Mouse (Mus musculus) intestine, embryonic 15.5 days (tissue): ENCODE results near the gene Rusc2. TPM values are rescaled to one million over a fixed set of nuclear protein-coding genes. Genes with fewer than 3 reads are reported as not detected.

ENCODE experiments used
- ATAC-seq: fragments of 200-750 bp; cut with Nextera tagmentation; 2 replicates; pipeline ENCODE4 v1.8.0; 2017; ENCODE audit warnings: moderate TSS enrichment, moderate library complexity
- H3K27ac ChIP-seq: fragments of 300-500 bp; sonication (generic); 2 replicates; pipeline ENCODE4 v1.5.1; 2015; ENCODE audit warnings: mild to moderate bottlenecking, inconsistent platforms
- H3K27me3 ChIP-seq: fragments of 300-500 bp; sonication (generic); replicated peaks from 2 replicates; pipeline ENCODE4 v1.6.1; 2015; ENCODE audit warnings: inconsistent platforms
- H3K36me3 ChIP-seq: fragments of 300-500 bp; sonication (generic); 2 replicates; pipeline ENCODE4 v1.6.1; 2015; ENCODE audit warnings: inconsistent platforms
- H3K4me1 ChIP-seq: fragments of 300-500 bp; sonication (generic); replicated peaks from 2 replicates; pipeline ENCODE4 v1.6.1; 2015; ENCODE audit warnings: inconsistent platforms
- H3K4me2 ChIP-seq: fragments of 300-500 bp; sonication (generic); replicated peaks from 2 replicates; pipeline ENCODE4 v1.6.1; 2015; ENCODE audit warnings: mild to moderate bottlenecking, inconsistent platforms
- H3K4me3 ChIP-seq: fragments of 300-500 bp; sonication (generic); replicated peaks from 2 replicates; pipeline ENCODE4 v1.5.1; 2015; ENCODE audit warnings: inconsistent platforms
- H3K9ac ChIP-seq: fragments of 300-500 bp; sonication (generic); 2 replicates; pipeline ENCODE4 v1.6.1; 2015; ENCODE audit warnings: inconsistent platforms
- H3K9me3 ChIP-seq: fragments of 300-500 bp; sonication (generic); 2 replicates; pipeline ENCODE4 v1.6.1; 2016; ENCODE audit warnings: inconsistent platforms
- WGBS: fragments of 180-500 bp; shearing (Covaris S2); methylation state at CpG from one replicate; pipeline ENCODE4 v1.1.7; 2015; 5-methylcytosine and 5-hydroxymethylcytosine counted together
- polyA plus RNA-seq: library from polyadenylated mRNA; unstranded; fragments of >200 nt; fragmentation: Nextera tagmentation; extraction: Ambion mirVana; gene quantifications from 2 replicates; pipeline ENCODE4 v1.2.1, GENCODE M21; 2015

Rusc2 gene
- polyA plus RNA-seq, 1 experiment from 2014 or later = 13.1 TPM

GRCm38 (mm10) chr4:43367295-43367694 lies 14.5 kb upstream of the Rusc2 start:
- Histone ChIP-seq H3K4me2 (no peak overlapping the region), H3K9ac (no peak overlapping the region), H3K4me3 (no peak overlapping the region), H3K36me3 (no peaks in the 10 kb centered on the region), H3K27ac (no peak overlapping the region), H3K27me3 (no peaks in the 10 kb centered on the region), H3K9me3 (no peaks in the 10 kb centered on the region), H3K4me1 (0 out of 2 replicates have a peak, but pooled peaks cover 3% of the 10 kb centered on the region)
- ATAC-seq = no peak
- WGBS = 45% methylated on average over 5 of the region's 5 CpGs

DNA sequence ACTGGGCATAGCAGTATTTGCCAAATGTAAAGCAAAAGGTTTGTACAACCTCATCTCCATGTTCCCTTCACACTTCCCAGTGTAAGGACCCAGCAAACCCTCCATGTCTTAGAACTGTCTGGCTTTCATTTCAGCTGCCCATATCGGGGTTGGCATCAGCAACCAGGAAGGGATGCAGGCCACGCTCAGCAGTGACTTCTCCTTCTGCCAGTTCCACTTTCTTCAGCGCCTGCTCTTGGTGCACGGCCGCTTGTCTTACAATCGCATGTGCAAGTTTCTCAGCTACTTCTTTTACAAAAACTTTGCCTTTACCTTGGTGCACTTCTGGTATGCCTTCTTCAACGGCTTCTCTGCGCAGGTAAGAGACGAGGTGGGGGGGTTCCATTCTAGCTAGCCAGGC lies 14.0 kb upstream of the Rusc2 start:
- Histone ChIP-seq H3K27me3 (no peaks in the 10 kb centered on the region), H3K27ac (no peak overlapping the region), H3K9ac (no peak overlapping the region), H3K4me3 (no peak overlapping the region), H3K9me3 (no peaks in the 10 kb centered on the region), H3K4me1 (0 out of 2 replicates have a peak, but pooled peaks cover 3% of the 10 kb centered on the region), H3K36me3 (no peaks in the 10 kb centered on the region), H3K4me2 (no peak overlapping the region)
- no peak for ATAC-seq
- WGBS = 87% methylated on average over 9 of the region's 9 CpGs

- no peaks in the 10 kb centered on the region for H3K36me3 ChIP-seq
Measured at GRCm38 (mm10) chr4:43371406-43371805, 10.4 kb upstream of the Rusc2 start.

GRCm38 (mm10) chr4:43372155-43372554 lies 9.6 kb upstream of the Rusc2 start:
- H3K4me2 ChIP-seq = no peak overlapping the region
- H3K4me3 ChIP-seq = no peak overlapping the region
- ATAC-seq = peak; percentile 67
- 69% methylated on average over 4 of the region's 4 CpGs for WGBS
- H3K4me1 ChIP-seq = no peaks in the 10 kb centered on the region
- no peaks in the 10 kb centered on the region for H3K27me3 ChIP-seq
- no peak overlapping the region for H3K9ac ChIP-seq
- no peaks in the 10 kb centered on the region for H3K9me3 ChIP-seq
- H3K36me3 ChIP-seq = no peaks in the 10 kb centered on the region
- no peak overlapping the region for H3K27ac ChIP-seq

More at GRCm38 (mm10) chr4:43371406-43371805, 10.4 kb upstream of the Rusc2 start:
- Histone ChIP-seq H3K4me2 (no peak overlapping the region), H3K4me1 (no peaks in the 10 kb centered on the region), H3K27me3 (no peaks in the 10 kb centered on the region), H3K9ac (no peak overlapping the region), H3K4me3 (no peak overlapping the region), H3K27ac (no peak overlapping the region), H3K9me3 (no peaks in the 10 kb centered on the region)
- 63% methylated on average over 11 of the region's 11 CpGs for WGBS
- ATAC-seq = no peak

GRCm38 (mm10) chr4:43374266-43374665 lies 7.5 kb upstream of the Rusc2 start:
- ATAC-seq = no peak
- Histone ChIP-seq H3K27ac (no peak overlapping the region), H3K4me3 (no peak overlapping the region), H3K4me1 (no peaks in the 10 kb centered on the region), H3K27me3 (no peaks in the 10 kb centered on the region), H3K9ac (no peak overlapping the region), H3K9me3 (no peaks in the 10 kb centered on the region), H3K4me2 (no peak overlapping the region), H3K36me3 (no peaks in the 10 kb centered on the region)
- 78% methylated on average over 4 of the region's 4 CpGs for WGBS

GRCm38 (mm10) chr4:43379601-43380000 lies 2.2 kb upstream of the Rusc2 start:
- WGBS = 80% methylated on average over 6 of the region's 6 CpGs
- Histone ChIP-seq H3K36me3 (no peaks in the 10 kb centered on the region), H3K27ac (no peak overlapping the region), H3K4me1 (peaks cover 14% of the 10 kb centered on the region), H3K4me2 (no peak overlapping the region), H3K9me3 (no peaks in the 10 kb centered on the region), H3K9ac (no peak overlapping the region), H3K4me3 (no peak overlapping the region), H3K27me3 (no peaks in the 10 kb centered on the region)
- ATAC-seq = no peak

DNA sequence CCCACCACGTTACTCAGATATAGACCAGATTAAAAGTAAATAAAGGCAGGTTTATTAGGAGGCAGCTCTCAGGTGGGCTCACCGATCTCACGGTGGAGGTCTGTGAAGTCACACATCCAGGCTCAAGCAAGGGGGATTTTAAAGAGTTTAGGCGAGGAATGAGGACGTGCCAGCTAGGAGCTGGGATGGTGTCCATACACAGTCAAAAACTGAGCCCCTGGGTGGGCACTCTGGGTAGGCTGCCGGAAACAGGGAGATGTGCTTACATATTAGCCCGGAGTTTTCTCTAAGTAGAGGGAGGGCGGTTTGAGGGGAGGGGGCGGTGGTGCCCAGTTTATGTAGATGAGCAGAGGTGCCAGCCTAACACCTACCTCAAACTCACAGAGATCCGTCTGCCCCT lies 828 bp upstream of the Rusc2 start:
- Histone ChIP-seq H3K9ac (peak overlapping the region; percentile 91), H3K9me3 (no peaks in the 10 kb centered on the region), H3K4me1 (peaks cover 14% of the 10 kb centered on the region), H3K4me2 (peak overlapping the region; percentile 88), H3K36me3 (no peaks in the 10 kb centered on the region), H3K27me3 (no peaks in the 10 kb centered on the region), H3K27ac (no peak overlapping the region), H3K4me3 (peak overlapping the region; percentile 80)
- ATAC-seq = no peak; the same call in 1 of the 2 replicates
- 27% methylated on average over 10 of the region's 10 CpGs for WGBS

DNA sequence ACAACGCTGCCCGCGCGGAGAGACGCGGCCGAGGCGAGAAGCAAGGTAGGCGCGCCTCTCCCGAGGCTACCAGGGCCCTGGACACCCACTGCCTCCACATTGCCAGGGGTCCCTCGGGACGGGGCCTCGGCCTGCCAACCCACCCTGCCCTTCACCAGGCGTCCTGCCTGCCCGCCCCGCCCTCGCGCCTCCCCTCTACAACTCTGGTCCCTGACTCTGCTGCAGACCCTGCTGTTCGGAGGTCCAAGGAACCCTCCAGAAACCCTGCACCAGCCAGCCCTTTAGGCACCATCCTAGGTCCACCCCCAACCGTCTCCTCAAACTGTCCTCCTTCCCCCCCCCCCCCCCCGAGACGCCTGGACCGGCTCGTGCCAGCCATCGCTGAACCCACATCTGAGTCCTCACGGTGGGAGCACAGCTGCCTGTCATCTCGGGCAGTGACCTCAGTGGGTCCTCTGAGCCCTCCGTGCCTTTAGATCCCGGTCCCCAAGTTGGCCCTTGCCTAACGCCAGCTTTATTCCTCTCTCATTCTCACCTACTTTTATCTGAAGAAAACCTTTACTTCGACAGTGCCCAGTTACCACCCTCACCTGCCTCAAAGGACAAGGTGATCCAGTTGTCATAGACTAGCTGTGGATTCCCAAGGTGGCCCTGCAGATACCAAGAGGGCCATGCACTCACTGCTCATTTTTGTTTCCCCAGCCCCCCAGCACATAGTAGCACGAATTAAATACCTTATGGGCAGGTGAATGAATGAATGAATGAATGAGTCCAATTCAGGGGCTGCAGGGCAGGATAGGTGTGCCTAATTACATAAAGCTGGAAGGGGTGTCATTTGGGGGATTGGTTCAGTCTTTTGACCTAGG lies 609 bp downstream of the Rusc2 start:
- peak overlapping the region; percentile 88 for H3K4me2 ChIP-seq
- H3K27ac ChIP-seq = peak overlapping the region; percentile 82
- peak overlapping the region; percentile 91 for H3K9ac ChIP-seq
- no peaks in the 10 kb centered on the region for H3K36me3 ChIP-seq
- peak overlapping the region; percentile 80 for H3K4me3 ChIP-seq
- H3K9me3 ChIP-seq = no peaks in the 10 kb centered on the region
- ATAC-seq = peak; percentile 63
- WGBS = 6% methylated on average over 30 of the region's 33 CpGs
- no peaks in the 10 kb centered on the region for H3K27me3 ChIP-seq
- peaks cover 20% of the 10 kb centered on the region for H3K4me1 ChIP-seq

DNA sequence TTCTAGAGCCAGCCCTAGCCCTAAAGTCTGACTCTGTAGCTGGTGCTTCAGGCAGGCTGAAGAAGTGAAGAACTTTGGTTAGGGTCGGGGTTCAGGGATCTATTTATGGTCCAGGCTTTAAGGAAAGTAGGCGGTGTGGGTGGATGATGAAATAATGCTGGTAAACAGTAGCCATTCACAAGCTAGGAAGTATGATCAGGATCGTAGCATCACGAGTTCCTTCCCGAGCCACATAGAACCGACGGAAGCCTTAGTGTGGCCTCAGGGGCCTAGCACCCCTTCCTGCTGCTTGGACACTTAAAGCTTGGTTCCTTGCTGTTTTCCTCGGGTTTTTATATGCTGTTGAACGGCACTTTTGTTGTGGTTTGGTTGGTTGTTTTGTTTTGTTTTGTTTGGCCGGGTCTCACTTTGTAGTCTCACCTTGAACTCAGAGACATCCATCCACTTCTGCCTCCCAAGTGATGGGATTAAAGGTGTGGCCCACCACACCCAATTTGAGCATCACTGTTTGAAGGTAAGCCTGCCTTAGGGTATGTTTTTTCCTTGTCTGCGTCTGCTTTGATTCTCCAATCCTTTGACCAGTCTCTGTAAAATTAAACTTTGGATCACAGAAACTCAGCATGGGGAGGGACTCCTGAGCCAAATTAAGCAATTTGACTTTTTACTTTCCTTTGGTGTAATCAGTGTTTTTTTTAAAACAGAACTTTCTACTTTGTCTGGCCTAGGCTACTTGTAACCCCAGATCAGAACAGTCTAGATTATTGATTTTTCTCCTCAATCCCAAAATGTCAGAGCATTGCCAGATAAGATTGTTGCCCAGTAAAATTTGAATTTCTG lies 1.7 kb downstream of the Rusc2 start:
- Histone ChIP-seq H3K27ac (no peak overlapping the region), H3K4me1 (peaks cover 20% of the 10 kb centered on the region), H3K27me3 (no peaks in the 10 kb centered on the region), H3K4me2 (peak overlapping the region; percentile 88), H3K9ac (no peak overlapping the region), H3K9me3 (no peaks in the 10 kb centered on the region), H3K4me3 (no peak overlapping the region), H3K36me3 (no peaks in the 10 kb centered on the region)
- 61% methylated on average over 11 of the region's 11 CpGs for WGBS
- ATAC-seq = no peak

DNA sequence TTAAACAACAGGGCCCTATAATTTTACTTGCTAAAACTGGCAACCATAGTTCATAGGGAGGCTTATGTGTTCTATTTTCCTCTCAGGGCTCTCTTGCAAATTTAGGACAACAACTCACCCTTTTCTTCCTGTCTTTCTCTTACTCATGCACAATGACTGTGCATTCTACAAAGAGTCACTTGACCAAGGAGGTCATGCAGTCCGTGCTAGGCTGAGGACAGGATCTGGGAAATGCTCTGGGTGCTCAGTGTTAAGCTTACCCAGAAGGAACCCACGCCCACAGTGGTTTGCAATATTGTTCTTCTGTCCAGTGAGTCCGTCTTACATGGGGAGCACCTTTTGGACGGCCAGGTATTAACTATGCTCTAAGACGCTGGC lies 2.3 kb downstream of the Rusc2 start:
- H3K4me2 ChIP-seq = no peak overlapping the region
- WGBS = 85% methylated on average over 5 of the region's 5 CpGs
- H3K4me1 ChIP-seq = peaks cover 20% of the 10 kb centered on the region
- H3K27me3 ChIP-seq = no peaks in the 10 kb centered on the region
- H3K4me3 ChIP-seq = no peak overlapping the region
- ATAC-seq = no peak
- H3K9me3 ChIP-seq = no peaks in the 10 kb centered on the region
- no peaks in the 10 kb centered on the region for H3K36me3 ChIP-seq
- H3K9ac ChIP-seq = no peak overlapping the region
- H3K27ac ChIP-seq = no peak overlapping the region

DNA sequence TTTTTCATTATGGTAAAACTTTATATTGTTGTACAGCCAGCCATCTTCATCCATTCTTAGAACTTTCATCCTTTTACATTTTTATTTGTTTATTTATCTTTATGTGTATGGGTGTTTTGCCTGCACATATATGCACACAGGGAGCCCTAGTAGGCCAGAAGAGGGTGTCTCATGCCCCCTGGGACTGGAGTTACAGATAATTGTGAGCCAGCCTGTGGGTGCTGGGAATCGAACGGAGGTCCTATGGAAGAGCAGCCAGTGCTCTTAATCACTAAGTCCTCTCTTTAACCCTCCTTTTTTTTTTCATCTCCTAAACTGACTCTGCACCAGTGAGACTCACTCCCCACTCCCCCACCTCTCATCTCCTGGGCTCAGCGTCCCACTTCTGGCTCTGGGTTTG lies 2.8 kb downstream of the Rusc2 start:
- H3K4me1 ChIP-seq = peaks cover 20% of the 10 kb centered on the region
- H3K4me3 ChIP-seq = no peak overlapping the region
- no peak for ATAC-seq
- 76% methylated on average over 3 of the region's 3 CpGs for WGBS
- no peak overlapping the region for H3K9ac ChIP-seq
- no peaks in the 10 kb centered on the region for H3K27me3 ChIP-seq
- no peak overlapping the region for H3K27ac ChIP-seq
- H3K9me3 ChIP-seq = no peaks in the 10 kb centered on the region
- no peaks in the 10 kb centered on the region for H3K36me3 ChIP-seq
- no peak overlapping the region for H3K4me2 ChIP-seq

DNA sequence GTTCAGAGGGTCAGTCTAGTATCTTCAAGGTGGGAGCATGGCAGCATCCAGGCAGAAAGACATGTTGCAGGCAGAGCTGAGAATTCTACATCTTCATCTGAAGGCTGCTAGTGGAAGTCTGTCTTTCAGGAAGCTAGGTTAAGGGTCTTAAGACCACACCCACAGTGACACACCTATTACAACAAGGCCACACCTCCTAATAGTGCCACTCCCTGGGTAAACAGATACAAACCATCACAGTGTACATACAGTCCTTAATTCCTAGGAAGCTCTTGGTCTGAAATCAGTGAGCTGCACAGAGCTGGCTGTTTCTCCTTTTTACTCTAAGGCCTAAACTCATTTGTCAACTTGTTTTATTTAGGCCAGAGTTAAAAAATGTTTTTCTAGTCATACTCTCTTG lies 5.2 kb downstream of the Rusc2 start:
- peak; percentile 68 for ATAC-seq
- Histone ChIP-seq H3K27ac (no peak overlapping the region), H3K9ac (no peak overlapping the region), H3K4me3 (no peak overlapping the region), H3K4me1 (peaks cover 14% of the 10 kb centered on the region; the same call in 1 of the 2 replicates), H3K27me3 (no peaks in the 10 kb centered on the region), H3K9me3 (no peaks in the 10 kb centered on the region), H3K4me2 (no peak overlapping the region), H3K36me3 (no peaks in the 10 kb centered on the region)
